In the genomic region with DNA sequence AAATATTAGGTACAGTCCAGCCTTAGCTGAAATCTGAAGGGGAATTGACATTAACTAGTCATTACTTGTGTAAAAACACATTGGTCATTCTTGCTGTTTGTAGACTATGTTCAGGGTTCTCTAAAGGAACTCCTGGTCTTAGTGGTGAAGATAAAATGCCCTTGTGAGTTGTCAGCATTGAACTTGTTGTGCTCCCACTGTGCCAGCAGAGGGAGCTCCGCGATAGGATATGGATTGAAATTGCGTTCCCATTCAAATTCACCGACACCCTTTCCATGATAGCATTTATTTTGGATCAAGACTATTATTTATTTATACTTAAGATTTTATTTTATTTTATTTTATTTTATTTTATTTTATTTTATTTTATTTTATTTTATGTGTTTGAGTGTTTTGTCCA, we compare ENCODE assay signal across 8 mouse cellular contexts. TPM values are rescaled to one million over a fixed set of nuclear protein-coding genes. Genes with fewer than 3 reads are reported as not detected.
DNase-seq lines count a peak whose midpoint lies in the region; ATAC-seq and TF ChIP-seq lines count a peak whose summit lies in the region.

No protein-coding gene starts in this region.

- no peaks in the 10 kb centered on the region for H3K4me1 ChIP-seq in liver, adult 2 months (ENCODE audit: control insufficient read depth, insufficient read depth, low read length)
- H3K4me1 ChIP-seq in liver, embryonic 12.5 days, result no peaks in the 10 kb centered on the region

- TF ChIP-seq POLR2A in liver, adult 2 months (IDR thresholded peaks at IDR 0.05; ENCODE audit: extremely low read depth, insufficient read depth, low read length), result no peak

- peaks cover 22% of the 10 kb centered on the region for H3K36me3 ChIP-seq in liver, adult 2 months (ENCODE audit: control insufficient read depth, insufficient read depth, low read length)
- peaks cover 85% of the 10 kb centered on the region for H3K36me3 ChIP-seq in liver, embryonic 12.5 days

- no peak overlapping the region for H3K27ac ChIP-seq in liver, adult 2 months (replicated peaks; ENCODE audit: insufficient read depth, low read depth, low read length)
- no peak overlapping the region for H3K27ac ChIP-seq in liver, embryonic 12.5 days

- H3K9me3 ChIP-seq in liver, embryonic 12.5 days (replicated peaks), result no peaks in the 10 kb centered on the region

- H3K79me2 ChIP-seq in liver, adult 2 months (ENCODE audit: control insufficient read depth, insufficient read depth, low read length), result no peaks in the 10 kb centered on the region

- no peak overlapping the region for H3K4me2 ChIP-seq in liver, embryonic 12.5 days

- TF ChIP-seq CTCF in liver, adult 2 months (IDR thresholded peaks at IDR 0.05; ENCODE audit: low read depth, low read length), result peak; percentile 76

- H3K4me3 ChIP-seq in liver, adult 2 months (ENCODE audit: insufficient read depth, low read depth, low read length), result no peak overlapping the region
- no peak overlapping the region for H3K4me3 ChIP-seq in liver, embryonic 12.5 days

- intact Hi-C loops in gastrocnemius, postnatal 36 days (cut with DNase I), result loop anchor here (2.0 to 5.0 kb wide), 2 partner anchors 245 to 304 kb away; partner anchors contain the start of gene Matn4

- H3K27me3 ChIP-seq in liver, adult 2 months (ENCODE audit: control insufficient read depth, insufficient read depth, low read length), result no peaks in the 10 kb centered on the region
- no peaks in the 10 kb centered on the region for H3K27me3 ChIP-seq in liver, embryonic 12.5 days (replicated peaks)

- H3K9ac ChIP-seq in liver, adult 2 months (ENCODE audit: low read depth, low read length), result no peak overlapping the region
- no peak overlapping the region for H3K9ac ChIP-seq in liver, embryonic 12.5 days

- ATAC-seq in liver, embryonic 12.5 days, result no peak
- ATAC-seq in megakaryocyte-erythroid progenitor cell, adult 5-6 weeks (replicated peaks; ENCODE audit: low FRiP score, low TSS enrichment, poor library complexity, severe bottlenecking), result peak; percentile 56; the same call in 1 of the 2 replicates

- peak; percentile 26 for DNase-seq in liver, adult 2 months (ENCODE audit: extremely low read depth, low read depth, low spot score)
- DNase-seq in Muller cell, postnatal 12 days (ENCODE audit: inconsistent ontology term), result peak; percentile 17
- peak; percentile 32 for DNase-seq in cerebellum, adult 11-12 months
- DNase-seq in gastrocnemius, postnatal 36 days, result peak; percentile 34 to 53
- peak; percentile 62 for DNase-seq in layer of hippocampus, adult 9-10 months (ENCODE audit: low spot score)
- DNase-seq in thymus, postnatal 36 days, result peak; percentile 53 to 54

- 36% methylated on average over 4 of the region's 4 CpGs for WGBS in liver, adult 2 months
- 44% methylated on average over 4 of the region's 4 CpGs for WGBS in liver, embryonic 12.5 days (ENCODE audit: insufficient replicate concordance)

RNA-seq across cellular contexts. Expression of gene Tomm34, which starts 32.5 kb away (rescaled TPM):
- total RNA-seq in liver, adult 2 months (2014; rRNA removed), result 6.0 and 7.4 TPM in 2 replicates
- polyA plus RNA-seq in liver, adult 2 months (2012; rRNA removed), result 11.5 and 13.8 TPM in 2 replicates
- polyA plus RNA-seq in liver, embryonic 12.5 days (2016; fragmentation: Nextera tagmentation; extraction: Ambion mirVana), result 32.4 TPM in 2 replicates
- 10 to 100 TPM; 10.4 to 11.4 TPM for total RNA-seq in gastrocnemius, postnatal 36 days (2021)
- 40.8 and 48.4 TPM in 2 replicates for total RNA-seq in megakaryocyte-erythroid progenitor cell, adult 5-6 weeks (2014; fragmentation: Nextera tagmentation)
- total RNA-seq in megakaryocyte-erythroid progenitor cell, adult 5-6 weeks (2017), result 33.5 and 38.5 TPM in 2 replicates

RNA-seq across cellular contexts. Expression of gene Stk4, which starts 33.4 kb away (rescaled TPM):
- 10.1 and 13.9 TPM in 2 replicates for total RNA-seq in liver, adult 2 months (2014; rRNA removed)
- 4.7 and 6.3 TPM in 2 replicates for polyA plus RNA-seq in liver, adult 2 months (2012; rRNA removed)
- 20.7 and 21.0 TPM in 2 replicates for polyA plus RNA-seq in liver, embryonic 12.5 days (2016; fragmentation: Nextera tagmentation; extraction: Ambion mirVana)
- 1 to 10 TPM; 6.1 to 9.8 TPM for total RNA-seq in gastrocnemius, postnatal 36 days (2021)
- total RNA-seq in megakaryocyte-erythroid progenitor cell, adult 5-6 weeks (2014; fragmentation: Nextera tagmentation), result 72.5 and 74.3 TPM in 2 replicates
- total RNA-seq in megakaryocyte-erythroid progenitor cell, adult 5-6 weeks (2017), result 76.5 and 137 TPM in 2 replicates
